Mouse (Mus musculus): ENCODE results near the gene Hck. TPM values are rescaled to one million over a fixed set of nuclear protein-coding genes. Genes with fewer than 3 reads are reported as not detected.

Hck gene
- polyA plus RNA-seq, 1 experiment from 2014 or later, result 1.4 TPM

GRCm38 (mm10) chr2:153186176-153186591 is 77.9 kb downstream of the Hck start:
- H3K9ac ChIP-seq (ENCODE audit: low read length), result no peak overlapping the region
- no peaks in the 10 kb centered on the region for H3K4me1 ChIP-seq (ENCODE audit: control insufficient read depth, insufficient read depth, low read length)
- ATAC-seq (ENCODE audit: insufficient number of reproducible peaks, low FRiP score, low TSS enrichment, low read depth) (no peak), DNase-seq (ENCODE audit: low spot score) (no peak)
- H3K9me3 ChIP-seq (ENCODE audit: control insufficient read depth, low read length), result no peaks in the 10 kb centered on the region
- WGBS, result 79% methylated on average over 2 of the region's 2 CpGs
- peaks cover 21% of the 10 kb centered on the region; the same call in 1 of the 2 replicates for H3K36me3 ChIP-seq (ENCODE audit: control insufficient read depth, insufficient read depth, low read length)
- no peak overlapping the region for H3K27ac ChIP-seq (replicated peaks; ENCODE audit: low read depth, low read length)
- no peak overlapping the region for H3K4me3 ChIP-seq (ENCODE audit: low read depth, low read length)
- no peaks in the 10 kb centered on the region for H3K27me3 ChIP-seq (ENCODE audit: control insufficient read depth, insufficient read depth, low read length)
- no peak overlapping the region for H3K4me2 ChIP-seq (ENCODE audit: low read depth, severe bottlenecking)

- no peak overlapping the region for H3K4me3 ChIP-seq (ENCODE audit: low read depth, low read length)
- no peak for DNase-seq (ENCODE audit: low spot score)
- no peaks in the 10 kb centered on the region for H3K27me3 ChIP-seq (ENCODE audit: control insufficient read depth, insufficient read depth, low read length)
- ATAC-seq (ENCODE audit: insufficient number of reproducible peaks, low FRiP score, low TSS enrichment, low read depth), result no peak
- H3K27ac ChIP-seq (replicated peaks; ENCODE audit: low read depth, low read length), result no peak overlapping the region
- H3K9ac ChIP-seq (ENCODE audit: low read length), result no peak overlapping the region
- H3K4me2 ChIP-seq (ENCODE audit: low read depth, severe bottlenecking), result no peak overlapping the region
- WGBS, result 89% methylated on average over 2 of the region's 2 CpGs
- no peaks in the 10 kb centered on the region for H3K4me1 ChIP-seq (ENCODE audit: control insufficient read depth, insufficient read depth, low read length)
- peaks cover 21% of the 10 kb centered on the region; the same call in 1 of the 2 replicates for H3K36me3 ChIP-seq (ENCODE audit: control insufficient read depth, insufficient read depth, low read length)
- no peaks in the 10 kb centered on the region for H3K9me3 ChIP-seq (ENCODE audit: control insufficient read depth, low read length)
Observed at GRCm38 (mm10) chr2:153187848-153188247, 79.6 kb downstream of the Hck start.

GRCm38 (mm10) chr2:153191242-153191641 is 83.0 kb downstream of the Hck start:
- Histone ChIP-seq H3K27me3 (ENCODE audit: control insufficient read depth, insufficient read depth, low read length) (no peaks in the 10 kb centered on the region), H3K4me1 (ENCODE audit: control insufficient read depth, insufficient read depth, low read length) (no peaks in the 10 kb centered on the region), H3K27ac (replicated peaks; ENCODE audit: low read depth, low read length) (no peak overlapping the region), H3K36me3 (ENCODE audit: control insufficient read depth, insufficient read depth, low read length) (peaks cover 27% of the 10 kb centered on the region; the same call in 1 of the 2 replicates), H3K4me2 (ENCODE audit: low read depth, severe bottlenecking) (no peak overlapping the region), H3K4me3 (ENCODE audit: low read depth, low read length) (no peak overlapping the region), H3K9ac (ENCODE audit: low read length) (no peak overlapping the region), H3K9me3 (ENCODE audit: control insufficient read depth, low read length) (no peaks in the 10 kb centered on the region)
- no peak for ATAC-seq (ENCODE audit: insufficient number of reproducible peaks, low FRiP score, low TSS enrichment, low read depth)
- DNase-seq (ENCODE audit: low spot score), result no peak
- WGBS, result 91% methylated on average over 2 of the region's 2 CpGs

GRCm38 (mm10) chr2:153194255-153194654 is 86.0 kb downstream of the Hck start:
- H3K4me3 ChIP-seq (ENCODE audit: low read depth, low read length), result no peak overlapping the region
- ATAC-seq (ENCODE audit: insufficient number of reproducible peaks, low FRiP score, low TSS enrichment, low read depth), result no peak
- peaks cover 21% of the 10 kb centered on the region; the same call in 1 of the 2 replicates for H3K36me3 ChIP-seq (ENCODE audit: control insufficient read depth, insufficient read depth, low read length)
- H3K27me3 ChIP-seq (ENCODE audit: control insufficient read depth, insufficient read depth, low read length), result no peaks in the 10 kb centered on the region
- H3K4me1 ChIP-seq (ENCODE audit: control insufficient read depth, insufficient read depth, low read length), result no peaks in the 10 kb centered on the region
- H3K9ac ChIP-seq (ENCODE audit: low read length), result no peak overlapping the region
- H3K9me3 ChIP-seq (ENCODE audit: control insufficient read depth, low read length), result no peaks in the 10 kb centered on the region
- H3K4me2 ChIP-seq (ENCODE audit: low read depth, severe bottlenecking), result no peak overlapping the region
- DNase-seq (ENCODE audit: low spot score), result no peak
- no peak overlapping the region for H3K27ac ChIP-seq (replicated peaks; ENCODE audit: low read depth, low read length)
- 93% methylated on average over 3 of the region's 3 CpGs for WGBS

- Histone ChIP-seq H3K4me1 (ENCODE audit: control insufficient read depth, insufficient read depth, low read length) (no peaks in the 10 kb centered on the region), H3K4me3 (ENCODE audit: low read depth, low read length) (no peak overlapping the region), H3K36me3 (ENCODE audit: control insufficient read depth, insufficient read depth, low read length) (peaks cover 20% of the 10 kb centered on the region), H3K27me3 (ENCODE audit: control insufficient read depth, insufficient read depth, low read length) (no peaks in the 10 kb centered on the region), H3K9ac (ENCODE audit: low read length) (no peak overlapping the region), H3K27ac (replicated peaks; ENCODE audit: low read depth, low read length) (no peak overlapping the region), H3K9me3 (ENCODE audit: control insufficient read depth, low read length) (no peaks in the 10 kb centered on the region), H3K4me2 (ENCODE audit: low read depth, severe bottlenecking) (no peak overlapping the region)
- no peak for DNase-seq (ENCODE audit: low spot score)
- WGBS, result 77% methylated on average over 5 of the region's 5 CpGs
- ATAC-seq (ENCODE audit: insufficient number of reproducible peaks, low FRiP score, low TSS enrichment, low read depth), result no peak
Observed at GRCm38 (mm10) chr2:153198485-153198884, 90.2 kb downstream of the Hck start.

- H3K36me3 ChIP-seq (ENCODE audit: control insufficient read depth, insufficient read depth, low read length), result peaks cover 20% of the 10 kb centered on the region
Observed at GRCm38 (mm10) chr2:153199114-153199513, 90.8 kb downstream of the Hck start.

More at GRCm38 (mm10) chr2:153199114-153199513, 90.8 kb downstream of the Hck start:
- DNase-seq (ENCODE audit: low spot score) (no peak), ATAC-seq (ENCODE audit: insufficient number of reproducible peaks, low FRiP score, low TSS enrichment, low read depth) (no peak)
- H3K27me3 ChIP-seq (ENCODE audit: control insufficient read depth, insufficient read depth, low read length), result no peaks in the 10 kb centered on the region
- WGBS, result 90% methylated on average over 2 of the region's 2 CpGs
- no peak overlapping the region for H3K4me3 ChIP-seq (ENCODE audit: low read depth, low read length)
- no peaks in the 10 kb centered on the region for H3K4me1 ChIP-seq (ENCODE audit: control insufficient read depth, insufficient read depth, low read length)
- no peak overlapping the region for H3K4me2 ChIP-seq (ENCODE audit: low read depth, severe bottlenecking)
- H3K9me3 ChIP-seq (ENCODE audit: control insufficient read depth, low read length), result no peaks in the 10 kb centered on the region
- no peak overlapping the region for H3K9ac ChIP-seq (ENCODE audit: low read length)
- H3K27ac ChIP-seq (replicated peaks; ENCODE audit: low read depth, low read length), result no peak overlapping the region

Other genes starting within 250 kb of the Hck start
- gene Mylk2, start 197.1 kb upstream of the Hck start, polyA plus RNA-seq (2014; fragmentation: Nextera tagmentation; extraction: Ambion mirVana), result not detected in 2 replicates
- gene Foxs1, start 175.3 kb upstream of the Hck start, polyA plus RNA-seq (2014; fragmentation: Nextera tagmentation; extraction: Ambion mirVana), result 0.29 and 0.38 TPM in 2 replicates
- gene Dusp15, start 156.8 kb upstream of the Hck start, polyA plus RNA-seq (2014; fragmentation: Nextera tagmentation; extraction: Ambion mirVana), result 0.37 and 1.0 TPM in 2 replicates
- gene Ttll9, start 146.0 kb upstream of the Hck start, polyA plus RNA-seq (2014; fragmentation: Nextera tagmentation; extraction: Ambion mirVana), result 0.35 and 0.62 TPM in 2 replicates
- 59.0 and 63.0 TPM in 2 replicates for gene Pdrg1, start 93.0 kb upstream of the Hck start, polyA plus RNA-seq (2014; fragmentation: Nextera tagmentation; extraction: Ambion mirVana)
- not detected in 2 replicates for gene Xkr7, start 76.6 kb upstream of the Hck start, polyA plus RNA-seq (2014; fragmentation: Nextera tagmentation; extraction: Ambion mirVana)
- 1.0 and 1.4 TPM in 2 replicates for gene Ccm2l, start 42.5 kb upstream of the Hck start, polyA plus RNA-seq (2014; fragmentation: Nextera tagmentation; extraction: Ambion mirVana)
- 79.7 and 97.5 TPM in 2 replicates for gene Tm9sf4, start 52.8 kb downstream of the Hck start, polyA plus RNA-seq (2014; fragmentation: Nextera tagmentation; extraction: Ambion mirVana)
- 6.1 and 7.9 TPM in 2 replicates for gene Tspyl3, start 117.0 kb downstream of the Hck start, polyA plus RNA-seq (2014; fragmentation: Nextera tagmentation; extraction: Ambion mirVana)
- gene Plagl2, start 133.0 kb downstream of the Hck start, polyA plus RNA-seq (2014; fragmentation: Nextera tagmentation; extraction: Ambion mirVana), result 29.6 and 33.0 TPM in 2 replicates
- gene Pofut1, start 133.1 kb downstream of the Hck start, polyA plus RNA-seq (2014; fragmentation: Nextera tagmentation; extraction: Ambion mirVana), result 7.3 and 7.9 TPM in 2 replicates
- gene Kif3b, start 182.9 kb downstream of the Hck start, polyA plus RNA-seq (2014; fragmentation: Nextera tagmentation; extraction: Ambion mirVana), result 5.1 and 5.8 TPM in 2 replicates
- 24.0 and 26.5 TPM in 2 replicates for gene Asxl1, start 237.4 kb downstream of the Hck start, polyA plus RNA-seq (2014; fragmentation: Nextera tagmentation; extraction: Ambion mirVana)